Mouse (Mus musculus) thymus, postnatal 14 days (tissue): Measurements from ENCODE around the gene Ttll13.

ENCODE experiments used
- DNase-seq: peaks from one replicate; pipeline ENCODE4 v3.0.0; 2021

The Ttll13 gene

DNA sequence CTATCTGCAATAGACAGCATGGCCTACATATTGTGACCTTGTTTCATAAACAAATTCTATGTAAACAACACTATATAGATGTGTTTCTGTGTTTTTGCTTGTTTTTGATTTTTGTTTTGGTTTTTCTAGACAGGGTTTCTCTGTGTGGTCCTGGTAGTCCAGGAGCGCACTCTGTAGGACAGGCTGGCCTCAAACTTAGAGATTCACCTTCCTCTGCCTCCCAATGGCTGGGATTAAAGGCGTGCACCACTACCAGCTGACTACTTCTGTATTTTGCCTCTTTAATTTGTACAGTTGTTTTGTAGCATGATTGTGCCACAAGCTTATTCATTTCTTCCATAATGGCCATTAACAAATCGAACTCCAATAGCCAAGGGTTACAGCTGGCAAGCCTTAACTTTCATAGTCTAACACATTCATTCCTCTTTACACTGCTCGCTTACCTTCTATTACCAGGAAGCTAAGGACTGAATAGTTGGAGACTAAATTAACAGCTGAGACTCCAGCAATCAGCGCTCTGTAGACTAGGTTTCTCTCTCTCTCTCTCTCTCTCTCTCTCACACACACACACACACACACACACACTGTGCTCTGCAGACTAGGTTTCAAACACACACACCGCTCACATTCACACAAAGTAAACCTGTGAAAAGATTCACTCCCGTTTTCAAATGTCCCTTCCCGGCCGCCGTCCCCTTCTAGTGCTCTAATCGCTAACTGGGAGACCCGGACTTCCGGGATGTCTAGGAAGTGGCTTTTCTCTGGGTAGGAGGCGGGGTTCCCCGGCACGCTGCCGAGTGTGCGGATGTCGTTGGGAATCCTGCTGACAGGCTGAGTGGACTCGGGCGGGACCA is 22.9 kb downstream of the Ttll13 start, which contains the start of gene Vps33b:
Gene Vps33b (plus strand): TSS at position 753 of the 854 bp plus-strand sequence.
- peak; percentile 97 for DNase-seq

DNA sequence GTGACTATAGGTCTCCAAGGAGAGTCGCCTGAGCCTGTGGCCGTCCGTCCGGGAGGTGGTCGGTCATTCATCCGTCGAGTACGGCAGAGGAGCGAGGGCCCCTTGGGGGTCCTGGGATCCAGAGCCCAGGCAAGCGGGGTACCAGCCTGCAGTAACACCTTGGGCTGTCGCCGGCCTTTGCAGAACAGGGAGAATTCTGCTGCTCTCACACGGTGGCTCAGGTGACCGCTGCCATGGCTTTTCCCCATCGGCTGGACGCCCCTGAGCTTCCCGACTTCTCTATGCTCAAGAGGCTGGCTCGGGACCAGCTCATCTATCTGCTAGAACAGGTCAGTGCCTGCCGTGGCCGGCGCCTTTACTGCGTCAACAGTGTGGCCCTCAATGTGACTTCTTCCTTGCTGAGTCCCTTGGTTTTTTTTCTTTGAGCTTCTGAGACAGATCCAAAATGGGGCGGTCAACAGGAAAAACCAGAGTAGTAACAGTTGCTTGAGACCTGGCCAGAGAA is 23.6 kb downstream of the Ttll13 start:
- no peak for DNase-seq

DNA sequence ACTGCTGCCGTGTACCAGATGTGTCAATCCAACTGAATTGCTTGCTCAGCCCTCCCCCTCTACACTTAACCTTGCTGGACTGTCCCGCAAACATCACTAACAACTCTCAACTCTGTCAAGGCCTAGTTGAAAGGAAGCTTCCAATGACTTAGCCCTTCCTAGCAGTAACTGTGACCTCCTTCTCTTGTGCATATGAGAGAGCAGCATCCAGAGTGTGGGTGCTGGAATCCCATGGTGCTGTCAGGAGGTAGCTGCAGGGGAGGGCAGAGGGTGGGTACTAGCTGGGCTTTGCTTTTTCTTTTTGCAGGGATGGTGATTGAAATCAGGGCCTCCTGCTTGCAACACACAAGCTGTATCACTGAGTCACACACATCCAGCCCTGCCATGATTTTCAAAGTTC is 27.3 kb downstream of the Ttll13 start:
- no peak for DNase-seq

DNA sequence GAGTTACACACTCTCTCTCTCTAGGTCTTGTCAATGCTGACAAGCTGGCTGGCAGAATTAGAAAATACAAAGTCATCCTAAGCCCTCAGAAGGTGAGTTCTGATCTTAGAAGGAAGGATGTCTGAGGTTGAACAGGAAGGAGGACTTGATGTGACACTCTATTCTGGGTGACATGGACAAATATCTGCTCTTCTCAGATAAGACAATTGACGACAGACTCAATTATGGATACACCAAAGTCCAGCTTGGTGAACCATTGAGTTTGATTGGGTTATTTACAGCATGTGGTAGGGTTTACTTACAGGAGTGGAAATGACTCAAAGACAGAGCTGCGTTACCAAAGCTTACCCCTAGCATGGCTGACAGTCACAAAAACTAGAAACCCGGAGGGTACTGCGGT is 30.2 kb downstream of the Ttll13 start:
- DNase-seq = no peak

DNA sequence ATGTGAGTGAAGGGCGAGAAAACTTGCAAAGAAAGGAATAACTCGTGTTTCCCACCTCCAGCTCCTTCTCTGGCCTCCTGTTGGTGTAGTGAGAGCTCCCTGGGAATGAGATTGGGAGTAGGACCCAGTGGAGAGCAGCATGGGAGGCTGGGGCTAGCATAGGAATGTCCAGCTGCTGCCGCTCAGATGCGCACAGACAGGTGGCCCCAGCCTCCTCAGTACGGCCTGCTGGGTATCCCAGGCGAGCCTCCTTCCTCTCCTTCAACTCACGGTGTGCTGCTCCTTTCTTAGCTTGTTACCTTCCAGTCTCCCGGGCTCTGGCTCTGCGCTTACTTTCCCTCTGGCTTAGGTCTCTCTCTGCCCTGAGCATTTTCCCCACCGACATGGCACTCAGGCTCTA is 33.9 kb downstream of the Ttll13 start:
- no peak for DNase-seq

DNA sequence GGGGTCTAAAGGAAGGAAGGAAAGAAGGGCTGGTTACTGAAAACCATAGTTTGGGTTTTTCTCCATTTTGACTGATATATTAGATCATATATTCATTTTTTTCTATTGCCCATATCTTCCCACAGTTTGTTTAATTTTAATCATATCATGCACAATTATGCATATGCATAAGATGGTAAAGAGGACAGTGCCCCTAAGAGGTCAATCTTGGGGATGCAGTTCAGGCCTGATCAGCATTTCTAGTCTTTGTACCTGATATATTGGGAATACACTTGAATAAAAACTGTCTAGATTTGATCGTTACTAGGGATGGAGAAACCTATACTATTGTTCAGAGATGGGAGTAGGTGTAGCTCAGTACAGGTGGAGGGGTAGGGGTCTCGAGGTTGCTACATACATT is 34.8 kb downstream of the Ttll13 start:
- DNase-seq = no peak

DNA sequence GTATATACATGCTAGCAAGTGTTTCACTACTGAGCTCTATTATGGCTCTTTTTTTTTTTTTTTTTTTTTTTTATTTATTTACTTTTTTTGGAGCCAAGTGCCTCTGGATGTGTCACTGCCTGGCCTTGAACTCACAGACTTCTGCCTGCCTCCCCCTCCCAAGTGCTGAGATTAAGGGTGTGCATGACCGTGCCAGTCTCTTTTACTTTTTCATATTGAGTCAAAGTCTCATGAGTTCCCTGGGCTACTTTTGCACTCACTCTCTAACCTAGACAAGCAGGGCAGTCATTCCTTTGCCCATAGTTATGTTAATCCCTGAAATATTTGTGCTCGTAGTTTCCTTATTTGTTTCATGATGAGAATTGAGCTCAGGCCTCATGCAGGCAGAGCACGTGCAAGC is 35.5 kb downstream of the Ttll13 start:
- DNase-seq = no peak

DNA sequence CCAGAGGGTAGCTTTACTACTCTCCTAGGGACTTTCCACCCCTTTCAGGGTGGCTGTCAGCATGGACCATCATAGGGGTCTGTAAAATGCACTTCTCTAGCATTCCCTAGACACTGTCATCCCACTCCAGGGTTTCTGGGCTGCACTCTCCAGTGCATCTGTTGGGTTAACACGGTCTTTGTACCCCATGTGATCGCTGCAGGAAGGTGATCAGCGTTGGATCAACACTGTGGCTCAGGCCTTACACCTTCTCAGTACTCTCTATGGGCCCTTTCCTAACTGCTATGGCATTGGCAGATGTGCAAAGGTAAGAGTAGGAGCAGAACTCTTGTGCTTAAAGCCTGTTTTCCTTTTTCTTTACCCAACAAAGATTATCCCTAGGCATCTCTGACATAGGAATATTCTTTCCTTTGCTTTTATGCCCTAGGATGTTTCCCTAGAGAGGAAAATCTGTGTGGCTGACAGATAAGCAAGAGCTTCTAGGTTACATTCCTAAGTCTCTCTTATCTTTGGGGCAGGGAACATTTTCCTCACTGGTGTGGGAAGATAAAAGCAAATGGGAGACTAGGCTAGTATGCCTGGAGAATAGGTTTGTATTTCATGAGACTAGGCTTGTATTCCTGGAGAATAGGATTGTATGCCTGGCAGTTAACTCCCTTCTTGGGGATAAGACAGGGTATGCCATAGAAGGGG is 37.2 kb downstream of the Ttll13 start:
- no peak for DNase-seq

DNA sequence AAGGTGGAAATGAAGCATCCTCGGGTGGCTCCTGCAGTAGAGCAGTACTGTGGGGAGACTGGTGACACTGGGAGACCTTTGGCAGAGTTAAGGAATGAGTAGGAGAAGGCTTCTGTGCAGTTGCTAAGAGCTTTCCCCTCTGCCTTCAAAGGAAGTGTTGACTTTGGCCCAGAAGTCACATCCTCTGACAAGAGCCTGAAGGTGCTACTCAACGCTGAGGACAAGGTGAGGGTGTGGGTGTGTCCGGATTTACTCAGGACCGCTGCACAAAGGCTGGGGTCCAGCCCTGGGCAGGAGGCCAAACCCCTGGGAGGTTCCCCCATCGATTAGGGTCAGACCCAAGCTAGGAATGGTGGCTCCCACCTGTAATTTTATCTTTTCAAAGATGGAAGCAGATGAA is 38.2 kb downstream of the Ttll13 start:
- no peak for DNase-seq

DNA sequence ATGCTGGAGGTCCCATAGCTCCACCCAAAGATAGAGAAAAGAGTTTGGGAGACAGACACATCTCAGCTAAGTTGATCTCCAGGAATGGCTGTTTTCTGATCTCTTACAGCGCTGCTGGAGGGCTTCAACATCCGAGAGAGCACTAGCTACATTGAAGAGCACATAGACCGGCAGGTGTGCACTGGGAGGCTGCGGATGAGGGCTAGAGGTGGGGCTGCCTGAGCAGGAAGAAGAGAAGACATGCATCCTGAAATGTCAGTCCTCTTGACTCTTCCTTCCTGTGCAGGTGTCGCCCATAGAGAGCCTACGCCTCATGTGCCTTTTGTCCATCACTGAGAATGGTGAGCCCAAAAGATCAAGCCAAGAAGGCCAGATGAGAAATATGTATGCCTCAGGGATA is 39.5 kb downstream of the Ttll13 start:
- peak; percentile 72 for DNase-seq

DNA sequence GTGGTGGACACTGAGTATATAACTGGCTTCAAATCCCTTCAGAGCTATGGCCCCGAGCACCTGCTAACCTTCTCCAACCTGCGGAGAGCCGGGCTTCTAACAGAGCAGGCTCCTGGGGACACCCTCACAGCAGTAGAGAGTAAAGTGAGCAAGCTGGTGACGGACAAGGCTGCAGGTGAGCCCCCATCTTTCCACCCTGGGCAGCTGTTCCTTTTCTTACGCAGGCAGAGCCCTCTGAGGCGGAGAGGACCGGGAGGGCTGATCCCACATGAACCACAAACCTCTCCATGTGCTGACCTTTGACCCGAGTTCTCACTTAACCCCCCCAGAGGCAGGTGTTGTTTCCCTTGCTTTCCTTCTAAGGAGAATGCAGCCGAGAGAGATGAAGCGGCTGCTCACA is 41.6 kb downstream of the Ttll13 start:
- peak; percentile 33 for DNase-seq

DNA sequence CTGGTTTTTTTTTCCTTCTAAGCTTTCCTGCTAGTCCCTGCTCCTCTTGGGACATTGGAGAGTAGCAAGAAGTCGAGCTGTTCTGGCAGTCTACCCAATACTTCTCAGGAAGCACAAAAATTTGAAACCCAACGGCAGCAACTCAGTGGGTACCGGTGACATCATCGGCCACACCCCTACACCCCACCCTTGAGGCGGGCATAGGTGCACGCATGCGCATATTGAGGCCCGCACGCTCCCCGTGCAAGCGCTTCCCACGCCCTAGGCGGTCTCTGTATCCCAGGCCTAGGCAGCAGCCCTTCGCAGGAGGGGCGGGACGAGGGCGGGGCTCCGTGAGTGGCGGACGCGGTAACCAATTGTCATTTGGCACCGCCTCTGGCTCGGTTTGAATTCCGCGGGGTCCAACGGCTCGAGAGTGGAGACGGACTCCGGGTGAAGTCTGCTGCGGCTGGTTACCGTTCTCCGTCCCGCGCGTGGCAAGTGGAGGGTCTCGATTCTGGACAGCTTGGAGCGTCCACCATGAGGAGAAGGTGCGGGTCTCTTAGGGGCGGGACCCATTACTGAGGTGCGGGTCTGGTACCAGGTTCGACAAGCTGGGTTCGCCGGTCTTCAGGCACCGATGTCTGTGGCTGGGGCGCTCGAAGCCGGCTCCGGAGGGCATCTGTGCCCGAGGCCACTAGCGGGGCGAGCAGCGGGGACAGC is 48.0 kb downstream of the Ttll13 start, which contains the start of gene Prc1:
Gene Prc1 (plus strand): TSS at position 389 of the 702 bp plus-strand sequence.
- DNase-seq = peak; percentile 99

DNA sequence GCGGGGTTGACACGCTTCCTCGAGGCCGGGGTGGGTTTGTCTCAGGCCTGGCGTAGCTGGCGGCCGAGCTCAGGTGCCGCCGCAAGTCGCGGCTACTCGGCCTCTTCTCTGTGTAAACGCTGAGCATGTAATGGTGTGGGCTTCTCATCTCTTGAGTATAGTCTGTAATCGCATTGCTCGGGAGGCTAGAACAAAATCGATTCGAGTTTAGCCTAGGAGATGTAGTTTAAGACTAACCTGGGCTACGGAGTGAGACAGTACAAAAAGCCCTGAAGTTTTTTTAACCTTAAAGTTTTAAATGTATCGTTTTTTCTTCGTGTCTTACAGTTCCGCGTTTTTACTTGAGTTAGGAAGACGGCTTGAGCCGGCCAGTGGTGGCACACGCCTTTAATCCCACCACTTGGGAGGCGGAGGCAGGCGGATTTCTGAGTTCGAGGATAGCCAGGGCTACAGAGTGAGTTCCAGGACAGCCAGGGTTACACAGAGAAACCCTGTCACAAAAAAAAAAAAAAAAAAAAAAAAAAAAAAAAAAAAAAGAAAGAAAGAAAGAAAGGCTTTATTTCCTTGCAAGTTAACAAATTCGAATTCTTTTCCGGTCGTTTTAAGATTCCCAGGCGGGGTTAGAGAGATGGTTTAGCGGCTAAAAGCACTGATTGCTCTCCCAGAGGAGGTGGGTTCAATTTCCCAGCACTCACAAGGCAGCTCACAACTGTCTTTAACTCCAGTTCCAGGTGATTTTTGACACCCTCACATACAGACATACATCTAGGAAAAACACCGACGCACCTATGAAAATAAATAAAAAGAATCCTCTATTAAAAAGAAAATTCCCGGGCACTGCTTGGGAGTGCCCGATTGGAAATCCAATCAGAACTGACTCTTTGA is 48.8 kb downstream of the Ttll13 start:
- DNase-seq = peak; percentile 17

DNA sequence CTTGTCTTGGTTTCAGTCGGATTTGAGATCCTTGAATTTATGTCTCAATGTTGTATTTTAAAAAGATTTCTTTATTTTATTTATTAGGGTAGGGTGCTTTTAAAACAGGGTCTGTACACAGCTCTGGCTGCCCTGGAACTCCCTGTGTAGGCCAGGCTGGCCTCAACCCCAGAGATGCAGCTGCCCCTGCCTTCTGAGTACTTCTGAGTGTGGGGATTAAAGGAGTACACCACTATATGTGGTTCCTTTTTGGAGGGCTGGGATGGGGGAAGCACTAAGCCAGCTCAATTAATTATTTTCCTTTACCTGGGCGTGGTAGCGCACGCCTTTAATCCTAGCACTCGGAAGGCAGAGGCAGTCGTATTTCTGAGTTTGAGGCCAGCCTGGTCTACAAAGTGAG is 50.3 kb downstream of the Ttll13 start:
- DNase-seq = no peak

DNA sequence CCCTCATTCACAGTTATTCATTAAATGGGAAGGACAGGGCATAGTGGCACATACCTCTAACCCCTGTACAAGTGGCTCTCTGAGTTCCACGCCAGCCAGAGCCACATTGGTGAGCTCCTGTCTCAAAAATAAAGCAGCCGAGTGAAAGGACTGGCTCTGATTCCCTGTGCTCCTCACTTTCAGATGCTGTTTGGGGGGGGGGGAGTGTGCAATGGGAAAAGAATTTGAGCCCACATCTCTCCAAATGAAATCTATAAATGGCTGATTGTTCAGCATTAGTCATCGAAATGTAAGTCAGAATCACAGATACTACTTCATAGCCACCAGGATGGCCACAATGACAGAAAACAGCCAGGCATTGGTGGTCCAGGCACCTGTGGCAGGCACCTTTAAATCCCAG is 50.9 kb downstream of the Ttll13 start:
- no peak for DNase-seq

DNA sequence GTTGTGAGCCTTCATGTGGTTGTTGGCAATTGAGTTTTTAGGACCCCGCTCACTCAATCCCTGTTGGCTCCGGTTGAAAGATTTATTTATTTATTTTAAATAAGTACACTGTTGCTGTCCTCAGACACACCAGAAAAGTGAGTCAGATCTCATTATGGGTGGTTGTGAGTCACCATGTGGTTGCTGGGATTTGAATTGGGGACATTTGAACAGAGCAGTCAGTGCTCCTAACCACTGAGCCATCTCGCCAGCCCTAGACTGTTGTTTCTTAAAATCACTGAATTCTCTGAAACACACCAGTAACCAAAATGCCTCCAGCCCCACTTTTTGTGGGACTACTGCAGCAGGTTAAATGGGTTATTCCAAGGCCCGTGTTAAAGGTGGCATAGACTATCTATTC is 52.6 kb downstream of the Ttll13 start:
- DNase-seq = no peak

DNA sequence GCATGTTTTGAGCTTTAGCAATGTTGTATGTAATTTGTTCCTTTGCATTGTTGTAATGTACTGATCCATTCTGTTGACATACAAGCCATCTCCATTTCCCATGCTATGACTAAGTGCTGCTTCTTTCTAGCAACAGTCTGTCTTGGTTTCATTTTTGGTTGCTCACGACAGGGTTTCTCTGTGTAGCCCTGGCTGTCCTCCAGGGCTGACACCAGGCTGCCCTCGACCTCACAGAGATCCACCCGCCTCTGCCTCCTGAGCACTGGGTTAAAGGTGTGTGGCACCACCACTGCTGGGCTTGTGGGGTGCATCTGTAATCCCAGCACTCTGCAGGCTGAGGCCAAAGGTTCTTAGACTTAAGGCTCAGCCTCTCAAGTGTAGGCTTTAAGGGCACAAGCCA is 53.4 kb downstream of the Ttll13 start:
- no peak for DNase-seq

DNA sequence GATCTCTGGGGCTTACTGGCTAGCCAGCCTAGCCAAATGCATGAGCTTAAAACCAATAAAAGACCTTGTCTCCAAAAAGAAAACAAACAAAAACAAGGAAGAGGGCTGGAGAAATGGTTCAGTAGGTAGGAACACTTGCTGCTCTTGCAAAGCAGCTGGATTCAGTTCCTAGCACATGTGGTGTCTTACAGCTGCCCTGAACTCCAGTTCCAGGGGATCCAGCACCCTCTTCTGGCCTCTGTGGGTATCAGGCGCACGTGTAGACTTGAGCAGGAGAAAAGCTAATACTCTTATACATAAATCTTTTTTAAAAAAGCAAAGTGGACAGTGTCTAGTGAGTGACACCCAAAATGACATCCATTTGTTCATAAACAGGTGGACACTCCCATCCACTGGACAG is 55.3 kb downstream of the Ttll13 start:
- DNase-seq = peak; percentile 24

DNA sequence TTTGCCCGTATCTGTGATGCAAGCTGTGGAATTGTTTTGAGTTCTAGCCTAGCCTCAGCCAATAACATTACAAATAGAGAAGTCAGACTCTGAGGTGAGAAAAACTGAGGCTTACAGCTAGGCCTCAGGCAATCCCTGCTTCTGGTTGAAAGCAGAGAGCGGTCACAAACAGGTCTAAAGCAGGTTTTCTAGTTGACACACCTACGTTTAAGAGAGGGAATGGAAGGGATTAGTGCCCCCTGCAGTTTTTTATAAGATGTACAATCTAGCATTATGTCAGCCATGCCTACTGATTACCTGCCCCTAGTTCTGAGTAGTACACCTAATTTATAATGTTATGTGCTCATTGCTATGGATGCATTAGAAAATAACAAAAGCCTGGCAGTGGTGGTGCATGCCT is 61.6 kb downstream of the Ttll13 start:
- DNase-seq = no peak
